Mouse (Mus musculus) lung, postnatal 0 days (tissue): ENCODE measurements at regions not wholly inside any gene's neighbourhood (a gene's known extent, or its start where the extent isn't known, plus 50 kb on each side); places are given as distances from the start of the nearest gene placed in this dataset.

Experiments
- ATAC-seq: fragments of 200-750 bp; cut with Nextera tagmentation; 2 replicates; pipeline ENCODE4 v1.8.0; 2017; ENCODE audit warnings: moderate library complexity
- DNase-seq: peaks from one replicate; pipeline ENCODE4 v3.0.0-alpha.2; 2016; ENCODE audit warnings: low spot score
- H3K27ac ChIP-seq: fragments of 300-500 bp; sonication (generic); 2 replicates; pipeline ENCODE4 v1.5.1; 2014; ENCODE audit warnings: antibody characterized with exemption, mild to moderate bottlenecking, low read length, mixed read lengths
- H3K27me3 ChIP-seq: fragments of 300-500 bp; sonication (generic); replicated peaks from 2 replicates; pipeline ENCODE4 v1.6.1; 2014; ENCODE audit warnings: low read length, mixed read lengths; ENCODE audit not compliant: insufficient read depth
- H3K36me3 ChIP-seq: fragments of 300-500 bp; sonication (generic); 2 replicates; pipeline ENCODE4 v1.6.1; 2014; ENCODE audit warnings: low read length, mixed read lengths; ENCODE audit not compliant: insufficient read depth
- H3K4me1 ChIP-seq: fragments of 300-500 bp; sonication (generic); 2 replicates; pipeline ENCODE4 v1.6.1; 2014; ENCODE audit warnings: antibody characterized with exemption, low read depth, low read length, mixed read lengths; ENCODE audit not compliant: insufficient read depth
- H3K4me2 ChIP-seq: fragments of 300-500 bp; sonication (generic); replicated peaks from 2 replicates; pipeline ENCODE4 v1.6.1; 2014; ENCODE audit warnings: low read depth, mild to moderate bottlenecking, low read length, moderate library complexity, mixed read lengths
- H3K4me3 ChIP-seq: fragments of 300-500 bp; sonication (generic); 2 replicates; pipeline ENCODE4 v1.5.1; 2014; ENCODE audit warnings: low read depth, low read length
- H3K9ac ChIP-seq: fragments of 300-500 bp; sonication (generic); replicated peaks from 2 replicates; pipeline ENCODE4 v1.6.1; 2014; ENCODE audit warnings: low read depth, mild to moderate bottlenecking
- H3K9me3 ChIP-seq: fragments of 300-500 bp; sonication (generic); 2 replicates; pipeline ENCODE4 v1.6.1; 2016; ENCODE audit warnings: low read length, mixed read lengths
- CTCF ChIP-seq: IDR thresholded peaks from 2 replicates; pipeline ENCODE4 v1.5.1; 2016; ENCODE audit warnings: antibody characterized with exemption, mild to moderate bottlenecking
- EP300 ChIP-seq: IDR thresholded peaks from 2 replicates; pipeline ENCODE4 v1.6.1; 2016; ENCODE audit warnings: antibody characterized with exemption, mild to moderate bottlenecking, control low read depth
- WGBS: fragments of 180-500 bp; shearing (Covaris S2); extraction: QIAGEN DNeasy Blood & Tissue Kit; methylation state at CpG from one replicate; pipeline ENCODE4 v1.1.7; 2014; 5-methylcytosine and 5-hydroxymethylcytosine counted together

DNA sequence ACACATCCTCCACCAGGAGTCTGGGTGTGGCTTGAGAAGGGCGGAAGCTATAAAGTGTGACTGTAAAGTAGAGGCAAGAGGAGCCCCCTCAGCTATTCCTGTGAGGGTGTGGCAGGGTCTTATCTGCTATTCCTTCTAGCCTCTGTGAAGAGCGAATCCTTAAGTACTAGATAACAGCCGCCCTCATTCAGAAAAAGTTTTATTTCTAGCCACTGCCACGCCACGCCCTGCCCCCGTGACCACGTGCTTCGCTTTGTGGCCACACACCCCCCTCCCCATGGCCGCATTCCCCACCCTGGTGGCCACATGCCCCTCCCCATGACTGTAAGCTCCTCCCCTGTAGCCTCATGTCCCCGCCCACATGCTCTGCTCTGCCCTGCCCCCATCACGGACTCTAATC is 218.9 kb upstream of the A430005L14Rik start:
- no peak overlapping the region for H3K4me3 ChIP-seq
- no peak overlapping the region for H3K9ac ChIP-seq
- no peaks in the 10 kb centered on the region for H3K4me1 ChIP-seq
- TF ChIP-seq CTCF (no peak), EP300 (no peak)
- no peaks in the 10 kb centered on the region for H3K27me3 ChIP-seq
- no peak overlapping the region for H3K4me2 ChIP-seq
- H3K36me3 ChIP-seq, result no peaks in the 10 kb centered on the region
- H3K9me3 ChIP-seq, result no peaks in the 10 kb centered on the region
- ATAC-seq (no peak), DNase-seq (no peak)
- WGBS, result 76% methylated on average over 11 of the region's 11 CpGs
- H3K27ac ChIP-seq, result no peak overlapping the region

DNA sequence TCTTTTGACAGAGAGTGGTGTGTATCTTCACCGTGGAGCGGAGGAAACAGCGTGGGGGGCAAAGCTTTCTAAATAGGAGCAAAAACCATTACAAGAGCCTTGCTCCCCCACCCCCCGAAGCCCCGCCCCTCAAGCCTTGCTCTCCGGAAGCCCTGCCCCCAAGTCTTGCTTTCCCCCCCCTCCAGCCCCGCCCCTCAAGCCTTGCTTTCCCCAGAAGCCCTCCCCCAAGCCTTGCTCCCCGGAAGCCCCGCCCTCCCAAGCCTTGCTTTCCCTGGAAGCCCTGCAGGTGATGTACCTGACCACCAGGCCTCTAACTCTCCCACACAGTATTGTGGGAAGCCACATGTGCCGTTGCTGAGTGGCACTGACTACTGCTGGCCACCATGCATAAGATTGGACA is 214.8 kb upstream of the A430005L14Rik start:
- Histone ChIP-seq H3K36me3 (no peaks in the 10 kb centered on the region), H3K4me3 (no peak overlapping the region), H3K4me2 (no peak overlapping the region), H3K9me3 (no peaks in the 10 kb centered on the region), H3K4me1 (no peaks in the 10 kb centered on the region), H3K27me3 (no peaks in the 10 kb centered on the region), H3K27ac (no peak overlapping the region), H3K9ac (no peak overlapping the region)
- DNase-seq (no peak), ATAC-seq (no peak)
- no peak for TF ChIP-seq CTCF
- 86% methylated on average over 10 of the region's 10 CpGs for WGBS

DNA sequence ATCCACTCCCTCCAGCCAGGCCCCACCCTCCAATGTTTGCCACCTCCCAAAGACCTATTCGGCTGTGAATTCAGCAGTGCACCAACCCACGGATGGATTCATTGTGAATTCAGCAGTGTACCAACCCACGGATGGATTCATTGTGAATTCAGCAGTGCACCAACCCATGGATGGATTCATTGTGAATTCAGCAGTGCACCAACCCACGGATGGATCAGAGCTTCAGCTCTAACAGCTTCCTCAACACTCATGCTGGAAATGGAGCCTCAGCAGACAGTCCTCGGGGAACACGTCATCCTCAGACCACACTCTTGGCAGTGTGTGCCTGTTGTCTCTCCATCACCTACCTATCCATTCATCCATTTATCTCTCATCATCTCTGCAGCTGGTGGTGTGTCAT is 204.2 kb upstream of the A430005L14Rik start:
- DNase-seq, result no peak
- Histone ChIP-seq H3K4me2 (no peak overlapping the region), H3K9ac (no peak overlapping the region), H3K4me1 (no peaks in the 10 kb centered on the region), H3K9me3 (no peaks in the 10 kb centered on the region), H3K36me3 (no peaks in the 10 kb centered on the region), H3K27ac (no peak overlapping the region), H3K27me3 (no peaks in the 10 kb centered on the region), H3K4me3 (no peak overlapping the region)
- TF ChIP-seq CTCF (no peak), EP300 (no peak)
- WGBS, result 73% methylated on average over 6 of the region's 6 CpGs
- no peak for ATAC-seq

DNA sequence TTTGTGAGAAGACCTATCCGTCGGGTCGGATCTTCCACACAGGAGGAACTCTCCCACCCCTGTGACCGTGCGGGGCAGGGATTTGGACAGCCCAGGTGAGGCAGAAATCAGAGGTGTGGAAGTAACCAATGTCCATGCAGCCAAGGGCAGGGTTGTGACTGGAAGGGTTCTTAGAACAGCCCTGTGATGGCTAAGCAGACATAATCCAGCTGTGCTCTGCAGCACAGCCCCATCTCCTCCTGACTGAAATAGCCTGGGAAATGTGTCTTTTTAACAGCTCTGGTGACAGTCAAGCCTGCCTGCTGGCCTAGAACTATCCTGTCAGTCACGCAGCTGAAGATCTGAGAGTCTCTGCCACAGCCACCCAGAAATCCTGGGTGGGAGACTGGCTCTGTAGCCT is 198.7 kb upstream of the A430005L14Rik start:
- H3K4me1 ChIP-seq, result no peaks in the 10 kb centered on the region
- no peak overlapping the region for H3K27ac ChIP-seq
- no peak overlapping the region for H3K4me3 ChIP-seq
- no peaks in the 10 kb centered on the region for H3K36me3 ChIP-seq
- WGBS, result 84% methylated on average over 6 of the region's 6 CpGs
- ATAC-seq (no peak), DNase-seq (no peak)
- no peak overlapping the region for H3K9ac ChIP-seq
- no peak overlapping the region for H3K4me2 ChIP-seq
- H3K27me3 ChIP-seq, result no peaks in the 10 kb centered on the region
- TF ChIP-seq EP300 (no peak), CTCF (no peak)
- no peaks in the 10 kb centered on the region for H3K9me3 ChIP-seq

DNA sequence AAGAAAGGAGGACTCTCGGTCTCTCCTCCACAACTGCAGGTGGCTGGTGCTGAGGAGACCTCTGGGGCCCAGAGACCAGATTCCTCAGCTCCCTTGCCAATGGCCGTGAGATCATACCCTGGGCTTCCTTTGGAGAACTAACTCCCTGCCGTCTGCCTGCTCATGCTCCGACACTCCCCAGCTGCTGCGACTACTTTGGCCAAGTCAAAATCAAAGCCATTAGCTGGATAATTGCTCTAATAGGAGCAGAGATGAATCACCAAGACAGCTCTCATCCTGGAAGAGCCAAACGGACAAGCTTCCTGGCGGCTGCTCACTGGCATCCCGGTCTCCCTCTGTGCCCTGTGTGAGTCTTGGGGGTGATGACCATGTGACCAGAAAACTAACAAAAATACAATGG is 198.3 kb upstream of the A430005L14Rik start:
- no peak for DNase-seq
- H3K9me3 ChIP-seq, result no peaks in the 10 kb centered on the region
- no peak overlapping the region for H3K9ac ChIP-seq
- H3K27ac ChIP-seq, result no peak overlapping the region
- no peak for TF ChIP-seq CTCF
- no peak for TF ChIP-seq EP300
- WGBS, result 61% methylated on average over 8 of the region's 8 CpGs
- no peak overlapping the region for H3K4me3 ChIP-seq
- H3K4me1 ChIP-seq, result no peaks in the 10 kb centered on the region
- no peak overlapping the region for H3K4me2 ChIP-seq
- no peaks in the 10 kb centered on the region for H3K36me3 ChIP-seq
- ATAC-seq, result no peak
- H3K27me3 ChIP-seq, result no peaks in the 10 kb centered on the region

DNA sequence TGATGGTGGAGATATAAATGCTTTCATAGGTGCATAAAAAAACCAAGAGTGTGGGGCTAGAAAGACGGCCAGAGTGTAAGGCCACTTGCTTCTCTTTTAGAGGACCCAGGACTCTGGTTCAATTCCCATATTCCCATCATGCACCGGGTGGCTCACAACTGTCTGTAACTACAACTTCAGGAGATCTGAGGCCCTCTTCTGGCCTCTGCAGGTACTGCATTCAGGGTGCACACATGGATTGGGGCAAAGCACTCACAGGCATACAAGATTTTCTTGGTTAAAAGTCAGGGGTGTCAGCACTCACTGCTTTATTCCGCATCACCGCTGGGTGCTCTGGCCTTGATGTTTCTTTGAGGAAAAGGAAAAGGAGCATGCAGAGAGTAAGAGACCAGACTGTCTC is 196.1 kb upstream of the A430005L14Rik start:
- H3K4me3 ChIP-seq, result no peak overlapping the region
- no peak for TF ChIP-seq CTCF
- TF ChIP-seq EP300, result no peak
- H3K36me3 ChIP-seq, result no peaks in the 10 kb centered on the region
- no peaks in the 10 kb centered on the region for H3K9me3 ChIP-seq
- no peak overlapping the region for H3K9ac ChIP-seq
- no peak overlapping the region for H3K27ac ChIP-seq
- H3K27me3 ChIP-seq, result no peaks in the 10 kb centered on the region
- WGBS, result 82% methylated on average over 4 of the region's 4 CpGs
- H3K4me2 ChIP-seq, result no peak overlapping the region
- no peak for ATAC-seq
- H3K4me1 ChIP-seq, result no peaks in the 10 kb centered on the region
- no peak for DNase-seq

DNA sequence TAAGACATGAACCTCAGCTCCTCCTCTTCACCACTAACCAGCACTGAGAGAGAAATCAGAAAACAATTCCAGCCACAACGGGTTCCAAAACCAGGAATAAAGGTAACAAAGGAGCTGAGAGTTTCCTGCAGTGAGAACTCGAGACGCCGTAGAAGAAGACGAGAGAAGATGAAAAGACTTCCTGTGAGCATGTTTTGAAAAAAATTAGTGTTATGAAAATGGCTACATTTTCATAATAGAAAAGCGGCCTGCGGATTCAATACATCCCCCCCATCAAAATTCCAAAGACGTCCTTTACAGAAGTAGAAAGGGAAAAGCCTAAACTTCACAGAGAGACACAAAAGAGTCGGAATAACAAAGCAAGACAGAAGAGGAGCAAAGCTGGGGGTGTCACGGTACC is 193.6 kb upstream of the A430005L14Rik start:
- no peaks in the 10 kb centered on the region for H3K27me3 ChIP-seq
- H3K27ac ChIP-seq, result no peak overlapping the region
- 75% methylated on average over 10 of the region's 10 CpGs for WGBS
- H3K4me2 ChIP-seq, result no peak overlapping the region
- H3K9me3 ChIP-seq, result no peaks in the 10 kb centered on the region
- DNase-seq (no peak), ATAC-seq (no peak)
- no peak overlapping the region for H3K4me3 ChIP-seq
- TF ChIP-seq CTCF, result no peak
- no peak for TF ChIP-seq EP300
- H3K36me3 ChIP-seq, result no peaks in the 10 kb centered on the region
- H3K4me1 ChIP-seq, result no peaks in the 10 kb centered on the region
- no peak overlapping the region for H3K9ac ChIP-seq
